Mouse (Mus musculus) CH12.LX (cell line): ENCODE data around the gene Arhgap42. TPM values are rescaled to one million over a fixed set of nuclear protein-coding genes. Genes with fewer than 3 reads are reported as not detected.

Experiments used
- DNase-seq: peaks from one replicate; pipeline ENCODE4 v3.0.0-alpha.2; 2013; ENCODE audit errors: extremely low read depth
- H3K27ac ChIP-seq: 2 replicates; pipeline ENCODE4 v1.5.1; 2012; ENCODE audit warnings: low read depth, mild to moderate bottlenecking, control low read depth, moderate library complexity; ENCODE audit not compliant: insufficient read depth
- H3K27me3 ChIP-seq: replicated peaks from 2 replicates; pipeline ENCODE3; 2012; ENCODE audit warnings: inconsistent platforms
- H3K36me3 ChIP-seq, 2 experiments: replicated peaks in 1 of 2; 2 replicates each; pipeline versions ENCODE3 to v1.6.1; 2012; ENCODE audit warnings: inconsistent platforms in 1 of 2, low read length in 1 of 2, mild to moderate bottlenecking in 1 of 2, mixed read lengths in 1 of 2, moderate library complexity in 1 of 2; ENCODE audit not compliant: control insufficient read depth in 1 of 2, insufficient read depth in 1 of 2
- H3K4me1 ChIP-seq, 2 experiments: 2 replicates each; pipeline ENCODE4 v1.6.1; 2012; ENCODE audit warnings: inconsistent platforms in 1 of 2, moderate library complexity in 1 of 2; ENCODE audit not compliant: insufficient read depth in 2 of 2, control insufficient read depth in 1 of 2
- H3K4me2 ChIP-seq: 2 replicates; pipeline ENCODE4 v1.6.1; 2012; ENCODE audit warnings: low read depth, mild to moderate bottlenecking, control low read depth; ENCODE audit not compliant: poor library complexity, insufficient read depth, severe bottlenecking
- H3K4me3 ChIP-seq, 3 experiments: fragments of 150-350 bp in 1 of 3; sonication (generic) in 1 of 3; replicated peaks in 1 of 3; 2 replicates each; pipeline versions ENCODE3 to v1.5.1; 2011 to 2012; ENCODE audit warnings: low read depth in 2 of 3, low read length in 2 of 3, mild to moderate bottlenecking in 2 of 3, moderate library complexity in 2 of 3, control low read depth in 1 of 3, improper control_type of control experiment in 1 of 3, inconsistent platforms in 1 of 3, mixed read lengths in 1 of 3; ENCODE audit not compliant: poor library complexity in 1 of 3
- H3K79me2 ChIP-seq: replicated peaks from 2 replicates; pipeline ENCODE4 v1.6.1; 2012; ENCODE audit warnings: mild to moderate bottlenecking, moderate library complexity; ENCODE audit not compliant: control insufficient read depth, poor library complexity, insufficient read depth, severe bottlenecking; ENCODE audit errors: extremely low read depth
- H3K9ac ChIP-seq: 2 replicates; pipeline ENCODE4 v1.6.1; 2012; ENCODE audit warnings: low read depth, mild to moderate bottlenecking, control low read depth, moderate library complexity; ENCODE audit not compliant: insufficient read depth
- H3K9me3 ChIP-seq: replicated peaks from 2 replicates; pipeline ENCODE3; 2012; ENCODE audit warnings: low read length, inconsistent platforms, mixed read lengths
- CHD2 ChIP-seq: IDR thresholded peaks from 2 replicates; pipeline ENCODE4 v1.6.1; 2011; ENCODE audit warnings: low read length, improper control_type of control experiment
- EP300 ChIP-seq: IDR thresholded peaks from 2 replicates; pipeline ENCODE4 v1.6.1; 2011; ENCODE audit warnings: low read length, improper control_type of control experiment
- ETS1 ChIP-seq: conservative IDR thresholded peaks from 2 replicates; pipeline ENCODE4 v1.6.1; 2012; ENCODE audit warnings: low read depth, mild to moderate bottlenecking, inconsistent platforms, low read length, improper control_type of control experiment, moderate library complexity
- GABPA ChIP-seq: IDR thresholded peaks from 2 replicates; pipeline ENCODE4 v1.6.1; 2012; ENCODE audit warnings: low read depth, low read length, improper control_type of control experiment, inconsistent platforms; ENCODE audit not compliant: insufficient replicate concordance
- HCFC1 ChIP-seq: IDR thresholded peaks from 2 replicates; pipeline ENCODE4 v1.6.1; 2012; ENCODE audit warnings: low read depth, mild to moderate bottlenecking, inconsistent platforms, low read length, improper control_type of control experiment
- JUN ChIP-seq: IDR thresholded peaks from 2 replicates; pipeline ENCODE4 v1.6.1; 2011; ENCODE audit warnings: low read depth, mild to moderate bottlenecking, low read length, improper control_type of control experiment, moderate library complexity; ENCODE audit not compliant: insufficient read depth
- KAT2A ChIP-seq: IDR thresholded peaks from 2 replicates; pipeline ENCODE4 v1.6.1; 2012; ENCODE audit warnings: low read length, improper control_type of control experiment, inconsistent platforms; ENCODE audit not compliant: insufficient replicate concordance
- MAZ ChIP-seq: IDR thresholded peaks from 2 replicates; pipeline ENCODE4 v1.6.1; 2012; ENCODE audit warnings: low read depth, mild to moderate bottlenecking, inconsistent platforms, low read length, improper control_type of control experiment, moderate library complexity
- MEF2A ChIP-seq: IDR thresholded peaks from 2 replicates; pipeline ENCODE4 v1.6.1; 2014; ENCODE audit warnings: low read depth, mild to moderate bottlenecking, inconsistent platforms, low read length, improper control_type of control experiment, borderline replicate concordance
- NELFE ChIP-seq: IDR thresholded peaks from 2 replicates; pipeline ENCODE4 v1.6.1; 2011; ENCODE audit warnings: low read depth, low read length, improper control_type of control experiment
- NRF1 ChIP-seq: IDR thresholded peaks from 2 replicates; pipeline ENCODE4 v1.6.1; 2014; ENCODE audit warnings: low read depth, mild to moderate bottlenecking, inconsistent platforms, low read length, improper control_type of control experiment, moderate library complexity
- PAX5 ChIP-seq: IDR thresholded peaks from 2 replicates; pipeline ENCODE4 v1.6.1; 2012; ENCODE audit warnings: low read length, inconsistent platforms, mixed read lengths
- POLR2A ChIP-seq: IDR thresholded peaks from 2 replicates; pipeline ENCODE4 v1.6.1; 2011; ENCODE audit warnings: low read depth, mild to moderate bottlenecking, improper control_type of control experiment, low read length
- RAD21 ChIP-seq: IDR thresholded peaks from 2 replicates; pipeline ENCODE4 v1.6.1; 2011; ENCODE audit warnings: low read depth, mild to moderate bottlenecking, low read length, improper control_type of control experiment, moderate library complexity
- SIN3A ChIP-seq: IDR thresholded peaks from 2 replicates; pipeline ENCODE4 v1.6.1; 2012; ENCODE audit warnings: low read length, improper control_type of control experiment, inconsistent platforms
- SMC3 ChIP-seq: IDR thresholded peaks from 2 replicates; pipeline ENCODE4 v1.6.1; 2011; ENCODE audit warnings: low read depth, low read length, improper control_type of control experiment
- TBP ChIP-seq: conservative IDR thresholded peaks from 2 replicates; pipeline ENCODE4 v1.6.1; 2011; ENCODE audit warnings: low read depth, low read length, improper control_type of control experiment
- UBTF ChIP-seq: IDR thresholded peaks from 2 replicates; pipeline ENCODE4 v1.6.1; 2012; ENCODE audit warnings: low read depth, mild to moderate bottlenecking, inconsistent platforms, low read length, improper control_type of control experiment, moderate library complexity
- ZC3H11A ChIP-seq: IDR thresholded peaks from 2 replicates; pipeline ENCODE4 v1.6.1; 2012; ENCODE audit warnings: low read depth, mild to moderate bottlenecking, inconsistent platforms, low read length, improper control_type of control experiment
- dilution Hi-C: fragments of 300-500 bp; cut with MboI; formaldehyde crosslinking; loops from 2 replicates; pipeline ENCODE4 v1.14.3; 2020; ENCODE audit warnings: low sequenced_read_pairs; ENCODE audit not compliant: extremely low pct_unique_long_range_greater_than_20kb, extremely low pct_ligation_motif_present
- in situ Hi-C: fragments of 300-500 bp; cut with MboI; formaldehyde crosslinking; loops from 3 replicates; pipeline ENCODE4 v1.14.3; 2019; ENCODE audit warnings: low sequenced_read_pairs, low pct_ligation_motif_present, low pct_unique_long_range_greater_than_20kb, mixed read lengths
- polyA plus RNA-seq: library from polyadenylated mRNA; unstranded; fragments of >175 nt; gene quantifications from 2 replicates; pipeline ENCODE4 v1.2.1, GENCODE M21; 2012; ENCODE audit warnings: low read depth; ENCODE audit not compliant: insufficient read length
- total RNA-seq, 2 experiments: library from RNA; depleted of rRNA; stranded (reverse); fragments of 300-350 nt in 1 of 2; fragments of >200 nt in 1 of 2; gene quantifications; 2 replicates each; pipeline ENCODE4 v1.2.3; 2012 to 2014

The Arhgap42 gene
- total and polyA plus RNA-seq, 3 experiments = not detected

DNA sequence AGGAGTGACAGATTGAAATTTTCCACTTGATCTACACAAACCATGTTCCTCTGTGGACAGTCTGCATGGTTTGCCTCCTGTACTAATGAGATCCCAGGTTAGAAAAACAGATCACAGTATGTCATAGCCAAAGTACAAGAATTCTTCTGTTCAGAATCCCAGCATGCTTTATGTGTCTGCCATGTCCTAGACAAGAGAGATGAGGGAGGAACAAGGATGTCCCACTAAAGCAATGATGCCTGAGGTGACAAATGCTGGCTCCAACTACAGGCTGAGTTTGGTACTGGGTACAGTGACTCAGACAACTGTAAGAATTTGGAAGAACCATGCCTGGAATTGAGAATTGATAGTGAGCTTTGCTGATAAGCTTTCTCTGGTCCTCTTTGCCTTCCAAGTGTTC lies 24.6 kb downstream of the Arhgap42 start:
- no peak for TF ChIP-seq PAX5
- no peak for TF ChIP-seq ZC3H11A
- no peak for TF ChIP-seq KAT2A
- H3K36me3 ChIP-seq = no peaks in the 10 kb centered on the region
- H3K4me1 ChIP-seq = no peaks in the 10 kb centered on the region
- no peak for DNase-seq
- no peak overlapping the region for H3K4me3 ChIP-seq
- no peaks in the 10 kb centered on the region for H3K79me2 ChIP-seq
- dilution Hi-C loops (no loop called here), in situ Hi-C loops (no loop called here)
- H3K4me2 ChIP-seq = no peak overlapping the region
- H3K9me3 ChIP-seq = peaks cover 27% of the 10 kb centered on the region
- H3K27me3 ChIP-seq = no peaks in the 10 kb centered on the region
- H3K27ac ChIP-seq = no peak overlapping the region
- no peak overlapping the region for H3K9ac ChIP-seq

DNA sequence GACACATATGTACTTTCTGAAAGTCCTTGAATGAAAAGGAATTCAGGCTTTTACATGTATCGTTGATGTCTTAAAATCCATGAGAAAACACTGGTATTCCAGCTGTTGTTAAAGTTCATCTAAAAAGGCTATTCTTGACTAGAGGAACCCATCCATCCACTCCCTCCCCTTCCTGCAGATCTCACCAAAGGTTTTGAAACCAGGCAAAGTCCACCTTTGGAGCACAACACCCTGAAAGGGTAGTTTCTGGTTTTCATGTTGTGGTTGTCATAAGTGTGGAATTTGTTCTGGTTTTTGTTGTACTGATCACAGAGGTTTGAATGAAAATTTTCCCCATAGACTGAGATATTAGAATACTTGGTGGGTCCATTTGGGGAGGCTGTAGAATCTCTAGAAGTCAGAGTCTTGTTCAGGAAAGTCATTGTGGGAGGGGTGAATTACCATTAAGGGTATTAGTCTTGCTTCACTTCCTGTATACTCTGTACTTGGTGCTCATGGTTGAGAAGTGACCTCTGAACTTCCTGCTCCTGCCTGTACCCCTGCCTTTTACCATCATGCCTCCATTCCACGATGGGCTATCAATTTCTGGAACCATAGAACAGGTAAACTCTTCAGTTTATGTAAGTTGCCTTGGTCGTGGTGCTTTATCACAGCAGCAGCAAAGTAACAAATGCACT lies 27.4 kb downstream of the Arhgap42 start:
- peaks cover 24% of the 10 kb centered on the region for H3K9me3 ChIP-seq
- no peak for DNase-seq
- H3K4me2 ChIP-seq = no peak overlapping the region
- no peaks in the 10 kb centered on the region for H3K4me1 ChIP-seq
- H3K4me3 ChIP-seq = no peak overlapping the region
- no peaks in the 10 kb centered on the region for H3K79me2 ChIP-seq
- no peak for TF ChIP-seq SIN3A
- dilution Hi-C loops (no loop called here), in situ Hi-C loops (no loop called here)
- no peak overlapping the region for H3K27ac ChIP-seq
- no peaks in the 10 kb centered on the region for H3K27me3 ChIP-seq
- H3K36me3 ChIP-seq = no peaks in the 10 kb centered on the region
- H3K9ac ChIP-seq = no peak overlapping the region

DNA sequence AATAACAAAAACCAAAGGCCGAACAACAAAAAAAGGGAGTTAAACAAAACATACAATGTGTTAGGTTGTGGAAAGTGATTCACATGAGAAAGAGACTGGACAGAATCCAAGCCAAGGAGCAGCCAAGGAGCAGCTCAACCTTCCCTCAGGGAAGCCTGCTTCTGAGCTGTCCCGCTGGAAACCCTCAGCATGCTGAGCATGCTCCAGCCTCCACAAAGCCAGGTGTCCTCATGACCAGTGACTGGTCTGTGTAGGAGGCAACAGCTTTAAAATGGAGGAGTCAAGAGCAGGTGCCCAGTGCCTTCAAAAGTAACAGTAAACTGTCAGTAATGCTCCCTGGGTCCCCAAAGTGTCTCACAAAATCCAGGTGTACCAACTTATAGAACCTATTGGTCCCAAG lies 28.4 kb downstream of the Arhgap42 start:
- no peaks in the 10 kb centered on the region for H3K27me3 ChIP-seq
- no peak overlapping the region for H3K4me2 ChIP-seq
- no peaks in the 10 kb centered on the region for H3K4me1 ChIP-seq
- H3K27ac ChIP-seq = no peak overlapping the region
- H3K79me2 ChIP-seq = no peaks in the 10 kb centered on the region
- no peaks in the 10 kb centered on the region for H3K36me3 ChIP-seq
- H3K9me3 ChIP-seq = peaks cover 26% of the 10 kb centered on the region
- no peak for DNase-seq
- H3K9ac ChIP-seq = no peak overlapping the region
- dilution Hi-C loops = no loop called here
- H3K4me3 ChIP-seq = no peak overlapping the region
- in situ Hi-C loops = no loop called here
- TF ChIP-seq ETS1 = no peak
- no peak for TF ChIP-seq UBTF
- TF ChIP-seq NRF1 = no peak
- TF ChIP-seq MAZ = no peak
- TF ChIP-seq HCFC1 = no peak
- TF ChIP-seq CHD2 = no peak
- no peak for TF ChIP-seq SMC3
- no peak for TF ChIP-seq SIN3A
- TF ChIP-seq NELFE = no peak
- no peak for TF ChIP-seq POLR2A
- no peak for TF ChIP-seq TBP
- TF ChIP-seq KAT2A = no peak
- no peak for TF ChIP-seq RAD21
- no peak for TF ChIP-seq GABPA
- no peak for TF ChIP-seq JUN
- TF ChIP-seq MEF2A = no peak
- TF ChIP-seq EP300 = no peak
- TF ChIP-seq, all 38 proteins: peak for 0
